Mouse (Mus musculus) urinary bladder, postnatal 25 days (tissue): Measurements from ENCODE around the gene Cbr2.

Experiments
- DNase-seq: peaks from one replicate; pipeline ENCODE4 v3.0.0; 2022; ENCODE audit warnings: low spot score

The Cbr2 gene

DNA sequence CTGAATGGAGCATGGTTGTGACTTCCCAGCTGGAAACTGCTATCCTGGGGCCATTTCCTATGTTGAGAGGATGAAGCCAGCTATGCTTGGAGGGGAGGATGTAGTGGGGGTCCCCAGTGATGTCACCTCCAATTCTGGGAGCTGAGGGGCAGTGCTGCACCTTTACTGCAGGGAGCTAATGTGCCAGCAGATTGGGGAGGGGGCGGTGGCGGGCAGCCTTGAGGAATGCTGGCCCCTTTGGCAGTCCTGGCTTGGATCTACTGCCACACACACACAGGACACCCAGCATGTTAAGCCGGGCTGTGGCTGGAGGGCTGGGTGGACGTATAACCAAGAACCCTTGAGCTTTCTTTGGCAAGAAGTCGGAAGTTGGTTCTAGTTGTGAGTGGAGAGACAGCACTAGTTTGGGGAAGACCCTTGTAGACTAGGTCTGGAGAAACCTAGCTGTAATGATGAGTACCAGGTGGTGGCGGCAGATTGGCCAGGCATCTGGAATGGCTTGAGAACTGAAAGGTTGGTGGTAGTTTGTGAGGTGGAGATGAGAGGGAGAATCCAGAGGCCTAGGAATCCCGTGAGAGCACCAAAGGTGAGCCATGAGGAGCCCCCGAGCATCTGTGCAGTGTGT, 19.8 kb downstream of the Cbr2 start:
- no peak for DNase-seq

DNA sequence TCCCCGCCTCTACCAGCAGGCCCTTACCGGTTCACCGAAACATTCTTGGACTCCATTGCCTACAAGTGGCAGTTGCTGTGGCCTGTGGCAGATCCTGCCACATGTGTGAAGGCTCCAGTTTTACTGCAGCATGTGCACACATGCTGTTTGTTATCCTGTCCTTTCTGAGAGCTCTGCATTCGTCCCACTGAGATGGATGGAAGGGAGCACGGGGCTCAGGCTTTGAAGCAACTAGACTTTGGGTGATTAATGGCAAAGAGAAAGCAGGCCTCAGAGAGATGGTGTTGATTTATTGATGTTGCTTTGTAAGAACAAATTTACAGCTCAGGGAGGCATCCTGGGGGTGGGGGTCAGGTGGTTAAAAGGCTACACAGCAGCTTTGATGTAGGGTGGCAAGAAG, 21.2 kb downstream of the Cbr2 start:
- no peak for DNase-seq

DNA sequence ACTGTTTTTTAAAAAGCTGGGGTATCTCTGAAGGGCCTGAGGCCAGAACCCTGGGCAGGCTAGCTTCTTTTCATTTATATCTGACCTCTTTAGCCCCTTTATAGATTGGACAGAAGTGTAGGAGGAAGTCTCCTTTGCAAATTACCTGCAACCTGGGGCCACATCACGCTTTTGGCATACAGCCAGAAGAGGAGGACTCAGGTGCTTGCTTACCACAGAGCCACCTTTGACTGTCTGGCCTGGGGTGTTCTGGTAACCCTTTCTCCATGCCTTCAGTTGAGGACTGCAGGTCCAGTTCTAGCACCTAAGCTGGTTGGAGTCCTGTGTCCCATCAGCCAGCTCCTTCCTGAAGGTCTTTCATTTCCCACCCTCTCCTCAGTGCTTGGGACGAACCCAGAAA, 22.4 kb downstream of the Cbr2 start:
- no peak for DNase-seq

DNA sequence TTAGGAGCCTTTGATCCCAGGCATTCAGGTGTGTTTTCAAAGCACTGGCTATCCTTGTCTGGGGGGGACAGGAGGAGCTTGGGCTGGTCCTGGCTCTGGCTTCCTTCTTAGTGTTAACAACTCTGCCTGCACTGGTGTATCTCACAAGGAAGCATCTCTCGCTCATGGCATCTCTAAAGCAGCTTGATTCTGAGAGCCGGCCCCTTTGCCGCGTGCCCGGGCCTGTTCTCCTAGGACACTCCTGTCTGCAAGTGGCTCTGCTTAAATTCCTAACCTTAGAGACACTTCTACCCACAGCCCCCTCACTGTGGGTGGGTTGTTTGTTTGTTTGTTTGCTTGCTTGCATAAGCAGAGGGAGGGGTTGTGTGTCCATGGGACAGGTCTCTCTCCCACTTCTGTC, 23.9 kb downstream of the Cbr2 start:
- DNase-seq, result no peak

DNA sequence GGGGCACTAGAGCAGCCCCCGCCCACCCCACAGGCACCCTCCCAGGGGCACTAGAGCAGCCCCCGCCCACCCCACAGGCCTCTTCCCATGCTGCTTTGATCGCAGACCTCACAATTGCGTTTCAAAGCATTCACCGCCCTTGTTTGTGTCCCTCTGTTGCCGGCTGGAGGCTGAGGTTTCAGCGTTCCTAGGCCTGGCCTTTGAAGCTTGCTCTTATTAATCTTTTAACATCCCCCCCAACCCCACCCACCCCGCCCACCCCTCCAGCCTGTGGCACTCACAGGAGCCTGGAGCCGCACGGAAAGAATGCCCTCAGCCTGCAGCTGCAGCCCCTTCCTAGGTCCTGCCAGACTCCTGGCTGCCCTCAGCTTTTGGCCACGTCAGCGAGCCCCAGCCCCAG, 24.7 kb downstream of the Cbr2 start:
- no peak for DNase-seq

DNA sequence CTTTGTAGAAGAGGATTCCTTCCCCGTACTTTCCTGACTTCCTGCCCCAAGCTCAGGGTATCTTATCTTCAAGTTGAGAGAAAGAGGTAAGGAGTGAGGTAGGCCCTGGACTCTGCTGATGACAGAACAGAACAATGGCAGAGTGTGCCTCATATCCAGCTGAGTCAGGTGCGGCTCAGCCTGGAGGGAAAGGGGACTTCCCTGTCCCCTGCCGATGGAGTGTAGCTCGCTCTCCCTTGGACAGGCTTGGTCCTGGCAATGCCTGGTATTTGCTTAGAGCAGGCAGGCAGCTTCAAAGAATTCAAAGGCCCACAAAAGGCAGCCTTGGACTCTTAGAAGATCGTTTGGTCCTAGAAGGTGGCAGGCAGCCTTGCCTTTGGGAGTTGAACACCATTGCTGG, 25.8 kb downstream of the Cbr2 start:
- no peak for DNase-seq

DNA sequence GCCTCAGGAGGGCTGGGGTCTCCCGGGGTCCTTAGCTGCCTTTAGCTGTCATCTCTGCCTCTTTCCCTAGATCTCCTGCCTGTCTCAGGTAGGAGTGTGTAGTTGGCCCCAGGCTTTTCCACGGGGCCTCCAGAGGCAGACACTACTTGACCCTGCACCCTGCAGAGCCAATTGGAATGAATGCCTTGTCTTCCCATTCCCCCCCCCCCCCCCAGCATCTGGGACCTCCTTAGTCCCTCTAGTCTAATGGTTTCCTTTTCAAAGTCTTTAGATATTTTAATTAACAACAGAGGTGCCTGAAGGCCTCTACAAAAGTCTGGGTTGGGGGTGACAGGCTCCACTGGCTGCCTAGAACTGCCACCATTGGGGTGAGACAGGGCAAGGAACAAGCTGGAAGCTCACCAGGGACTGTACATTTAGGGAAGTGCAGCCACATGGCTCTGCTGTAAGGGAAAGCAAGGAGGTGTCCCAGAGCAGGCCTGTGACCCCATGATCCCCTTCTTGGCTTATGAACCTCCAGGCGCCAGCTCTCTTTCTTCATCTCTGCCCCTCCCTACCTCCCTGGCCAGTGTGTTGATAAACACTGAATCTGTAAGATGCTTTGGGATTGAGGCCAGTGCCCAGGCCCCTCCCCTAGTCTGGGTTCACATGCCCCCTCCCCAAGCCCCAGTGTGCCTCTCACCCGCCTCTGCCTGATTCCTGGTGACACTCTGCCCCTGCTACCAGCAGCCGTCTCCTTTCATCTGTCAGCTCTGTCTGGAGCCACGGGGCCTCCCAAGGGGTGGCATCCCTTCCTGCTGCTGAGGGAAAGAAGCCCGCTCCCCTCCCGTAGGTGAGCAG, 27.2 kb downstream of the Cbr2 start:
- no peak for DNase-seq

DNA sequence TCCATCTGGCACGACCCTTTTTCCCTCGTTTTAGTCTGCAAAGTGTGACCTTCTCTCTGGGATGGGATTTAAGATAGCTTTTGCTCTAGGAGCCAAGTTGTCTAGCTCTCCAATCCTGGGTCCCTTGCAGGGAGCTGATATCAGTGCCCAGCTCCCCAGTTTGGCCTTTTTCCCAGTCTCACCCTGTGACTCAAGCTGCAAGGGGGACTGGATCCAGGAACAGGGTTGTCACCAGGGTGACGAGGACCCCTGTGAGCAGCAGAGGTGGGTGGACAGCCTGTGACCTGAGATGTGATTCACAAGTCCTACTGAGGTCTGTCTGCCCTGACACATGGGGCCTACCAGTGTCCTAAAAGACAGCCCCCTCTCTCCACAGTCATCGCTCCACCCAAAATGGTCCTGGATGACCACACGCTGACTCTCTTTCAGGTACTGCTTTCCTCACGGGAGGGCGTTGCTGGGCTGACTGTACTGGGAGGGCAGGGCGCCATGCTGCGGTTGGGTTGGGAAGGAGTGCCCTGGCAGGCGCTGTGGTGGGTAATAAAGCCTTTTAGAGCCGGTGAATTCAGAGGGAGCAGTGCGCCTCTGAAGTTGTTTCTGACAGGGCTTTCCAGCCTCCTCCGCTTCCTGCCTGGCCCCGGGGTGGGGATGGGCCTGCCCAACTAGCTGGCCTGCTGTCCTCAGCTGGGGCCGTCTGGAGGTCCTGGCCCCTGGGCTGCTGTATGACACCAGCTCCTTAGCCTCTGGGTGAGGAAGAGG, 28.0 kb downstream of the Cbr2 start:
- DNase-seq, result no peak

DNA sequence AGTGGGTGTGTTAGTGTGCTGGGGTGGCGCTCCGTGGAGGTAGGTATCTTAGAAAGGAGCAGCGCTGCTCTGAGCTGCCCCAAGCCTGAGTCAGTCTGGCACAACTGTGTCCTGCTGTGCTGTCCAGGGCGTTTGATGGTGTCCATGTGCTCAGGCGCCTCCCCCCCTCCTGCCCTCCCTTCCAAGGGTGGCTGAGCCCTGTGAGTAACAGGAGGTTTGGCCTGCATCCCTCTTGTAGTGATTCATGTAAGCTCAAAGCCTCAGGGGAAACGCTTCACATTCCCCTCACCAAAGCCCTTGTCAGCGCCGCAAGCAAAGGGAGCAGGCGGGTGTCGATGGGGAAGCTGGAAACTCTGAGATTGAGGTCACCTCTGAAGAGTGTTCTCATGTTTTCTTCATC, 34.2 kb downstream of the Cbr2 start:
- DNase-seq, result no peak

DNA sequence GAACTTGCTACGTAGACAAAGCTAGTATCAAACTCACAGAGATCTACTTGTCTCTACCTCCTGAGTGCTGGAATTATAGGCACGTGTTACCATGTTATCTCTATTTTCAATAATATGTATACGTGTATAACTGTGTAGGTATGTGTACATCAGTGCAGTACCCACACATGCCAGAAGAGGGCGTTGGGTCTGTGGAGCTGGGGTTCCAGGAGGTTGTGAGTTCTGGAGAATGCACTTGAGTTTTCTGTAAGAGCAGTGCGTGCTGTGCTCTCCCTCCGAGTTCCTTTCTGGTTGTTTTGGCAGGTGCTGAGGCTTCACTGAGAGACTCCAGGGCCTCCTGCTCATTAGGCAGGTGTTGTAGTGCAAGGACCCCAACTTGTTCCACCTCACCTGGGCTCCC, 35.3 kb downstream of the Cbr2 start:
- DNase-seq, result no peak

DNA sequence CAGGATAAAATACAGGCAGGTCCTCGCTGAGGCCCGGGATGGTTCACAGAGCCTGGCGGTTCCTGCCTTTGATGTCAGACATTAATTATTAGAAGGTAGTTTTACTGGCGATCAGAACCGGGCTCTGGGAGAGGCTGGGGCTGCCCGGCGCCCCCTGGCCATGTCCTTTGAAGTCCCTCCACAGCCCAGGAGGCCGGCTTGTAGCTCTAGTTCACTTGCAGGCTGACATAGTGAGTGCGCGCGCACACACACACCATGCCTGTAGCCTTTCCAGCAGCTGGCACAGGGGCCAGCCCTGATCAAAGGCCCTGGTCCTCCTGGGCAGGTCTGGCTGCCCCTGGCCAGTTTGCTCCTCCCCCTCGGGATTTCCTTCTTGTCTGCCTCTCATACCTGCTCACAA, 36.3 kb downstream of the Cbr2 start:
- DNase-seq, result no peak

DNA sequence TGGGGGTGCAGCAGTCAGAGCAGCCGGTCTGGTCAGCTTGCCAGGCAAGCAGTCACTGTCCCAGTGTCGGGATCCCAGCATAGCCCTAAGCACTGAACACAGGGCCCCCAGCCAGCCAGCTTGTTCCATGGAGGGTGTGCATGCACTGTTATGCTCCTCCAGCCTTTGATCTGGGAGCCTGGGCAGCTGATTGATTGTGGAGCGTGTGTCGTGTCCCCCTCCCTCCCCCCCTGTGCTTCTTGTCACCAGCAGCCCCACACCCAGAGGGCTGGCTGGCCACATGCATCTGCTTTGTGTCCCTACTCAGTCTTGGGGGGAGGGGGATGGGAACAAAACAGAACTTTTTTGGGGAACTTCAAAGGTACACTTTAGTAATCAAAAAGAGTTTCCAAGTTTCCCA, 36.7 kb downstream of the Cbr2 start:
- DNase-seq, result no peak

DNA sequence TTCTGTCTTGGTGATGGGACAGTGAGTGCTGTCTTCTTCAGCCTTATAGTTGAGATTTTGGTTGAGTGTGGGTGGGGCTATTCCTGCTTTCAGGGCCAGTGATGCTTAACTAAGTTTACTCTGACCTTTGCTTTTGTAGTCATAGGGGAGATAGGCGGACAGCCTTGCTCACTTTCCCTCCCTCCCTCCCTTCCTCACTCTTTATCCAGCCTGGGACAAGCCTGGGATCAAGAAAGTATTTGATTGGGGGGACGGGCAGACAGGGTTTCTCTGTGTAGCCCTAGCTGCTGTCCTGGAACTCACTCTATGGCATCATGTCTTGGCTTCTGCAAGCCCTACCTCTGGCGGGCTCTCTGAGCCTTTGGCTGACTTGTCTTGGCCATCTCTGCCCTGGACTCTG, 38.5 kb downstream of the Cbr2 start:
- DNase-seq, result no peak

DNA sequence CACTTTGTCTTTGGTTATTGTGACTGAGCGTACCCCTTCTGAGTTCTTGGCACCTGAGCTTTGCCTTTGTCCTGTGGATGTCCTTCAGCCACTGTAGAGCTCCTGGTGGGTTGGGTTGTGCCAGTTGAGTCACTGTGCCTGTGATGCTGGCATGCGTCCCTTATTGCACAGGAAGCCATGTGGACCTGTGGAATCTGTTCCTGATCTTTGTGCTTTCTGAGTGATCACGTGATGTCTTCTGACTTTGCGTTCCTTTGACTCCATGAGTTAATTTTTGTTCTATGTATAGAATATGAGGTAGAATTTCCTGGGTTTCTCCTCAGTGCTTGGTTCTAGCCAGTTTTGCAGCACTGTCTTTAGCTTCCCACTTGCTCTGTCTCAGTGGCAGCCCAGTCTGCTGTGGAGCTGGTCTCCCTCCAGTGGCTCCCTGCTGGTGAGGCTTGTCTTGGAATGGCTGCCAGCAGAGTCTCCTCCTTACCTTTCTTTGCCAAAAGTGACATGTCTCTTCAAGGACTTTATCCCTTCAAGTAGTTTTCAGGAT, 39.4 kb downstream of the Cbr2 start:
- DNase-seq, result no peak

DNA sequence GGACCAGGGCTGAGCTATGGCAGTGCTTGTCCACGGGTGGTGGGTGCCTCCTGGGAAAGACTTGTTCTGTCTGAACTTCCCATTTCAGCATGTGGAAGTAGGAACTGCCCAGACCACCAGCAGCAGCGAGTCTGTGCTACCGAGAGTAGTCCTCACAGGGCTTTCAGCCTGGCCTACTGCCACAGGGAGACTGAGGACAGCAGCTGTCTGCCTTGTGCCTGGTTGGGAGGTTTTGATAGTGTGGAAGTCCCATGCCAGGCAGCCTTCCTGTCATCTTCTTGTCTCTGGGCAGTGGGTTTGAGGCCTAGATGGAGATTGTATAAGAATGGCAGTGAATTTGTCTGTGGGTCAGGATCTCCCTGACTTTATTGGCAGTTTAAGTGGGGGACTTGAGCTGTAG, 42.5 kb downstream of the Cbr2 start:
- DNase-seq, result no peak

DNA sequence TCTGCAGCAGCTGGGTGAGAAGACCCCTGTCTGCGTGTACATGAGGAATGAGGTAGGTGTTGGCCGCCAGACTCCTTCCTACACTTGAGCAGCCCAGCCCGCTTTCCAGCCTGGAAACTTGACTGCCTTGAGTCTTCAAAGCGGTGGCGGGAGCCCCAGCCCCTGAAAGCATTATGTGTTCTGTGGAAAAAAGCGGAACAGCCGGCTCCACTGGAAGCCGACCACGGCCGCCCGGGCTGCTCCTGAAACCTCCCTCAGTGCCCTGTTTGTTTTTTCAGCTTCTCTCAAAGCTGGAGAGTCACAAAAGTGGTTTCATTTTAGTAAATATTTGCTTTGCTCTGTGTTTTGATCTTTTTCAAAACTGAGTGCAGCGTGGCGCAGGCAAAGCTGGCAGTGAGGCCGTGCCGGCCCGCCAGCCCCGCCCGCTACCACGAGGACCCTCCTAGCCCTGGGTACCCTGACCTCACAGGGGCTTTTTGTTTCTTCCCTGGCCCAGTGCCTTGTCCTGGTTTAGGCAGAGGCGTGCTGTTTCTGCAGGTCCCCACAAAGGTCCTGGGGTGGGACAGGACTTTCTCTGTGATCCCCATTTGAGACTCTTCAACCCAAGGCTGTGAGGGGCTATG, 45.2 kb downstream of the Cbr2 start:
- no peak for DNase-seq

DNA sequence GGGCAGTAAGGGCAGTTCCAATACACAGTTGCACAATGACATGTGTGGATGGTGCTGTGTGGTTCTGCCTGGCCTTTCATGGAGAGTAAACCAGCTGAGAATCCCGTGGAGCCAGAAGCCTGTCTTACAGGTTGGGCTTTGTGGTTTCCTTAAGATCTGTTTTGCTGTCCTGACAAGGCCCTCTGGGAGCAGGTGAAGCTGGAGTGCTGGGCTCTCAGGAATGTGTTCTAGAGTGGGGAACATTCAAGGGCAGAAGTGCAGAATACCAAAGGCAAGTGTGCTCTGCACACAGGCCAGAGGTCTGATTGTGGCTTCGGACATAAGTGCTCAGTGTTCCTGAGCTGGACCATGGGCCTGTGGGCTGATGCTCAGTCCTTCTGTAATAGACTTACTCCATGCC, 47.3 kb downstream of the Cbr2 start:
- no peak for DNase-seq

DNA sequence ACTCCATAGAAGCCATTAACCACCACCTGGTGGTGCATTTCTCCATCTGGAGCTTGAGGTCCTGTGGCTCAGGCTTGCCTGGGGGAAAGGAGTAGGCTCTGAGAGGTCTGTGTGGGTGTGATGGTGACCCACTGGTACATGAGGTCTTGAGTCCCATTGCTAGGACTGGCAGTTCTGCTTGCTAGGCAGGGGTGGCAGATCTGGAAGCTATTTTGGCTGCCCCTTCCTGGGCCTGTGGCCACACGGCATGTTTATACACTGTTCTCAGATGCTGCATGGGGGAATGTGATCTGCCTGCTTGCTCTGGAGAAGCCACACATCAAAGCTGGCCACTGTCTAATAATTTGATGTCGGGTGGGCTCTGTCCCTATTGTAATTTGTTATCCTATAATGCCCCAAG, 47.8 kb downstream of the Cbr2 start:
- no peak for DNase-seq

DNA sequence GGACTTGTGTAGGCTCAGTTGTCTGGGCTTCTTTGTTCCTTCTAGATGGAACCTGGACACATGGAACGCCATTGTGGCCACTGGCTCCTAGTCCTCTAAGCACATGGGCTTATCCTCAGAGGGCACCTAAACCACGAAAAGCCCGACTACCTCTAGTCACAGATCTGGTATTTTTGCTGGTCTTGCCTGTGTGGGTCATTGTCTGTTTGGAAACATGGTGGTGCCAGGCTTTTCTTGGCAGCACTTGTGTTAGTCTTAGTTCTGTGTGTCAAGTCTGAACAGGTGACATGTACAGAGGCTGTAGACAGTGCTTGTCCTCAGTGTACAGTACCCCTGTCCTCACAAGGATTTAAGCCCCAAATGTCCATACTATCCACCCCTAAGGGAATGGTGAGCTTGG, 48.4 kb downstream of the Cbr2 start:
- no peak for DNase-seq

DNA sequence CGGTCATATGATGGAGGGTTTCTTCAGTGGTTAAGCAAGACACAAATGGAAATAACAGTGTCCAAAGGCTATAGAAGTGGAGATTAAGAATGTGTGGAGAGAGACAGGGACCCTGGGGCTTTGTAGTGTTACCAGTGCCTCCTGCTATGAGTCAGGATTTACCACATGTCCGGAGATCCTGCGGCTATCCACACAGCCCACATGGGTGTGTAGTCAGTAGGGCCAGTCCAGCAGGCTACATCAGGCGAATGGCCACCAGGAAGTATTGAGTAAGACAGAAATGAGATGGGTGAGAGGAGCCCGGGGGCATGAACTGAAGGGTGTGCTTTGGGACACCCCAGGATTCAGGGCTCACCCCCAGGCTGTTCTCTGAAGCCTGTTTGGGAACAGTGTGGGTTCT, 49.2 kb downstream of the Cbr2 start:
- DNase-seq, result no peak

DNA sequence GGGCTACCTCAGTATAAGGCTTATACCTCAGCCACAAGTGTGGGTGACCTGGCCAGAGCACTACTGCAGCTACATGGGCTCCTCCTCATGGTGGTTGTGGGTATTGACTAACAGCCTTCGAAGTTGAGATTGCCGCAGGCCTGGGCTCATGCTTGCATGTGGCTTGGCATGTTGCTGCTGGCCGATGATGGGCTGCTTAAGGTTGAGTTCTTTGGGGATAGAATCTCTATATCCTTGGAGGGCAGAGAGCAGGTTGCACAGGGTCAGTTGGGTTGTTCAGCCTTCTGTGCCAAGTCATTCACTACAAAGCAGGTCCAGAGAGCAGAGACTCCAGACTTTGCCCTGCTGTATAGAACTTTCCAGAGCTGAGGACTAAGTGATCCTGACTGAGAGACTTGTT, 52.0 kb downstream of the Cbr2 start:
- no peak for DNase-seq
